Mouse (Mus musculus) T-helper 2 cell (primary cell): ENCODE results near the gene Cic.

Experiments
- in situ Hi-C: fragments of 300-600 bp; cut with MboI, MseI; formaldehyde crosslinking; loops from one replicate; pipeline ENCODE4 v1.15.1; 2025; ENCODE audit warnings: high pct_unique_total_duplicates

The Cic gene

DNA sequence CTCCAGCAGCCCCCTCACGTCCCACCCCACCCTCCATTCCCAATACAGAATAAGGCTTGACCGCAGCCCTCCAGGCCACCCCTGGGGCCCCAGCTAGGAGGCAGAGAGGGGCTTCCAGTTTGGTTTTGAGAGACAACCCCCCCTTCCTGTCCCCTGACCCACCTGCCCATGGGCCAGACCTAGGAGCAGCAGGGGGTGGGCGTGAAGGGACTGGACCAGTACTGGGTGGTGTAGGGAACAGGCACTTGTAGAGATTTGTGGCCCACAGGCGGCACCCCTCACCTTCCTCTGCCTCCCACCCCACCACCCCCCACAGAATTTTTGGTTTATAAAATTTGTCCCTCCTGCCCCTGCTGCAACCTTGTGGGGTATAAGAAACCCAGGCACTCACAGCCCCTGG is 24.1 kb upstream of the Cic start:
- in situ Hi-C loops, result no loop called here

DNA sequence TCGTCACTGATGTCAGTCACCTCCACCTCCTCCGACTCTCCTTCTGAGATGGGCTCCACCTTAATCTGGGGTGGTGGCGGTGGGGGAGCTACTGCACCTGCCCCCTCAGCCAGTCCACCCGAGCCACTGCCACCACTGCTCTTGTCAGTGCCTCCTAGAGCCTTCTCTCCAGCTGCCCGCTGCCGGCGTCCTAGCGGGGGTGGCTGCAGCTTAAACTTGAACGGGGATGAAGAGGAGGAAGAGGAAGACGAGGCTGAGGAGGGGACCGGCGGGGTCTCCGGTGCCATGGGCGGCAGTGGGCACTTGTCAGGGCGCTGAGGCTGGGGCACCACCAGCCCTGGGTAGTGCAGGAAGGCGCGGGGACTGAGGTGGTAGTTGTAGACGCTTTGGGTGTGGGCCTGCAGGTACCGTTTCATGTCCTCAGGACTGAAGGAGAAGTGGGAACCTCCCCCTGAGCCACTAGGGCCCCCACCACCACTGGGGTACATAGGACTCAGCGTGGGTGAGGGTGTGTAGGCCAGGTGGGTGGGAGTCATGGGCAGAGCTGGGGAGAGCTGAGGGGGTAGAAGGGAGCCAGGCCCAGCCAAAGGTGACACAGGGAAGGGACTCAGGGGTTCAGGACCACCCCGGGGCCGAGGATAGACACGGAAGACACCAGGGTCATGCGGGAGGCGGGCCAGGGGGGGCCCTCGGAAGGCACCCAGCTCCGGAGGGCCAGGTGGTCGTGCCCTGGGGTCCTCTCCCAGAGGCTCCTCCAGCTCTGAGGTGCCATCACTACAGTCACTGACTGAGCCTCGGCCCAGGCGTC is 22.7 kb upstream of the Cic start:
- in situ Hi-C loops, result no loop called here

DNA sequence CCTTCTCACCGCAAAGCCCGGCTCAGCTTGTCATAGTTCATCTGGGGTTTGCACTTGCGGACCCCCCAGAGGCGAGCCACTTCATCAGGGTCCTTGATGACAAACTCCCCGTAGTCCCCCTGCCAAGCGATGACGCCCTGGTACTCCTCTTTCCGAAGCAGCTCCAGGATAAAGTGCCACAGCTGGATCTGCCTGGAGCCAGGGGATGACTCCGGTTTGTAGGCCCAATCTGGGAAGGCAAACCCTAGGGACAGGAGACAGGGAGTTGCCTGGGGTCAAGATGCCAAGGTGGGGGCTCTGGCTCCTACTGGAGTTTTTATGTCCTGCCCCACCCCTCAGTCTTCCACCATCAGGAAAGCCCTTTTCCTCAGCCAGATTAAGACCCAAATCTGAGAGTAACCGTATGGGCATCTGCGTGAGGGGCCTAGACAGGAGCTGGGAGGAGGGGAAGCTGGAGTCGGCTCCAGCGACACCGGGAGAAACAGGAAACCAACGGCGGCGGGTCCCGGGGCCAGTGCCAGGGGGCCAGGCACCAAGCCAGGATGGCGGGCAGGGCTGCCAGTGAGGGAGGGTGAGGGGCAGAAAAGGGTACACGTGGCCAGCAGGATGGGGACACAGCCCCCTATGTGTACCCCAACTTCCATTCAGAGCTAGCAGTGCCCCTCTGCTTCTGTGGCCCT is 21.3 kb upstream of the Cic start:
- in situ Hi-C loops, result no loop called here

DNA sequence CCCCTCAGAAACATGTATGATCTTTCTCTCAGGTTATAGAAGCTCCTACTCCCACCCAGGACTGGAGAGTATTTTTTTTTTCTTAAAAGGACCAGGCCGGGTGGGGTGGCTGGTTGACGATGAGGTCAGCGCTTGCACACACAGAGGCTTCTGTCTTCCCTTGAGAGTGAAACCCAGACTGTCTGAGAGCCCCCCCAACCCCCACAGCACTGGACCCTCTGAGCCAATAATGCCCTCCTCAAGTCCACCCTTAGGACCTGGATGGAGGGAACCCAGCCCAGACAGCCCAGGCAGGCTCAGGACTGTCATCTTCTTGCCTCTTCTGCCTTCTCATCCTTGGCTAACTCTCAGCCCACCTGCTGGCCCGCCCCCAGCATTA is 20.8 kb upstream of the Cic start:
- in situ Hi-C loops, result no loop called here

DNA sequence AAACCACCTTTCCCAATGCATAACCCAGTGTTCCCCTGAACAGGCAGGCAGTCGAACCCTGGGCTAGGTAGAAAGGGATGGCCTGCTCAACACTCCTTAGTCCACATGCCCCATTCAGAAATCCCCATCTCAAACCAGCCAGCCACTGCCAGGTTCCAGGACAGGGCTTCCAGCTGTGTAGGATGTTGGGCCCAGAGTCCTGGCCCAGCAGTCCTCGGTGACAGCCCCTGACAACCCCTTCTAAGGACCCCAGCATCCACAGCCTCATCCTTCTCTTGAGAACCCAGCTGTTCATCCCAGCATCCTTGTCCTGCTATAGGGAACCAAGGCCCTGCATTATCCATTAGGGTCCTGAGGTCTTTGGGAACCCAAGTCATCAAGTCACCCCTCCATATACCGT is 20.0 kb upstream of the Cic start:
- in situ Hi-C loops, result no loop called here

DNA sequence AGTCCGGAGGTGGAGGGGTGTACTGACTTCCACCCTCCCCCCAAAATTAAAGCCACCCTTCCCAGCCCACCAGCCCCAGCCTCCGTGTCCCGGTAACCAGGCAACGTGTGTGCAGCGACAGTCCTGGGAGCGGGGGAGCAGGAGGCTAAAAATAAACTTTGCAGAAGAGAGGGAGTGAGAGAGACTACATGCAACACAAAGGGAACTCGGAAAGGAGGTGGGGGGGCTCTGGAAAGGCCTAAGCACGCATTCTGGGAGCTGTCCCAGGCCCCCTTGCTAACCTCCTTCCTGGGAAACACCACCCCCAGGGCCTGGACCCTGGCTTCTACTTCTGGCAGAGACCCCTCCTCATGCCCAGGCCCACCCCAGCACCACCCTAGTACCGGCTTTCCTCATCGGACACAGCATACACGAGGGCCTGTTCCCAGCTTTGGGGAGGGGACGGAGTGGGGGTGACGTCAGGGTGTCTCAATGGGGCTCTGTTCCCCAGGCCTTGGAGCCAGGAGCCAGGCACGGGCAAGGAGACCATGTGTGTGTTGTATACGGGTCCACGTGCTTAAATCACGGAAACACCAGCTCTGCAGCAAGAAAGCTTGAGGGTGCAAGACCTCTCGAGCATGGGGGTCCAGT is 19.4 kb upstream of the Cic start:
- in situ Hi-C loops, result no loop called here

DNA sequence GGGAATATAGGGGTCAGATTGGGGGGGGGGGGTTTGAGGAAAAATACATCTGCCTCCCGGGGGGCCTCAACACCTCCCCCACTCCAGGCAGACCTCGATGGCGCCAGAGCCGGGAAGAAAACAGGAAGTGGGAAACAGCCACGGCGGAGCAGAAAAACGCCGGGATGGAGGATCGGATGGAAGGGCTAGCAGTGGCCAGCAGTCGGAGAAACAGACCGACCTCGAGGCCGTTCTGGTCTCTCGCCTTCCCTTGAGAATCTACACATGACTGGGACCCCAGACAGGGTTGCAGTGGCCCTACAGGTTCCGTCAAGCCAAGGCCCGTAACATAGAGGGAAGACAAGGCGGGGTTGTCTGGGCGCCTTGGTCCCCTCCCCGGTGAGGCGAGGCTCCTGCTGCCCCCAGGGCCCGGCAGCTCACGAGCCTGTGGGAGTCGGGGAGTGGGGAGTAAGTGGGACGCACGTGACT is 18.6 kb upstream of the Cic start:
- in situ Hi-C loops, result no loop called here

DNA sequence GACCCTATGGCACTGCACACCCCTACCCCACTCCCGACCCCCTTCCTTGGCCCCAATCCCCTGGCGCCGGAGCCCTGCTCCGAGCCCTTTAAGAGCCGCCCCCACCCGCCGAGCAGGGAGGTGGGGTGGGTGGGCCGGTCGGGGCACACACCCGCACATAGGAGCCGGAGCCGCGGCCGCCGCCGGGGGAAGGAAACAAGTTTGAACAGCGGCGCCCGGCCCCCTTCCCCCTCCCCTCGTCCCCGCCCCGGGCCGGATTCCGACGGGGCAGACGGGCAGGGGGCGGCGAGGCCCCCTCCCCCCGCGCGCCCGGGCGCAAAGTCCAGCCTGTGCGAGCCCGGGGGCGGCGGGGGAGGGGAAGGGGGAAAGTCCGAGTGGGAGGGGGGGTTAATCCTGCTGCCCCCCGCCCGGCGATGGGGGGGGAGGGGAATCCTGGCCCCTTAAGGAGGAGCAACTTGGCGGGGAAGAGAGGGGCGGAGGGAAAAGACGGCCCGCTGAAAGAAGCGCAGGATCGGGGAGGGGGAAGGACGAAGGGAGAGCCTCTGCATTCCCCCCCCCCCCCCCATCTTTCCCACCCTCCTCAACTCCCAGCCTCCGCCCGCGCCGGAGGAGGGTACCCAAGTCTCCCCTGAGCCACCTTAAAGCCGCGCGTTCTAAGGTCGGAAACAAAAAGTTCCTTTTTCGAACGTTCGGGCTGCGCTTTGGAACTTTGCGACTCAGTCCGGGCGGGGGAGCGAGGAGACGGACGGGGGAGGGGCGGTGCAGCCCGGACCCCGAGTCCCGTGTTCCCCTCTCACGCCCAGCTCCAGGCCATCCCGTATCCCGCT is 18.0 kb upstream of the Cic start:
- in situ Hi-C loops, result no loop called here

DNA sequence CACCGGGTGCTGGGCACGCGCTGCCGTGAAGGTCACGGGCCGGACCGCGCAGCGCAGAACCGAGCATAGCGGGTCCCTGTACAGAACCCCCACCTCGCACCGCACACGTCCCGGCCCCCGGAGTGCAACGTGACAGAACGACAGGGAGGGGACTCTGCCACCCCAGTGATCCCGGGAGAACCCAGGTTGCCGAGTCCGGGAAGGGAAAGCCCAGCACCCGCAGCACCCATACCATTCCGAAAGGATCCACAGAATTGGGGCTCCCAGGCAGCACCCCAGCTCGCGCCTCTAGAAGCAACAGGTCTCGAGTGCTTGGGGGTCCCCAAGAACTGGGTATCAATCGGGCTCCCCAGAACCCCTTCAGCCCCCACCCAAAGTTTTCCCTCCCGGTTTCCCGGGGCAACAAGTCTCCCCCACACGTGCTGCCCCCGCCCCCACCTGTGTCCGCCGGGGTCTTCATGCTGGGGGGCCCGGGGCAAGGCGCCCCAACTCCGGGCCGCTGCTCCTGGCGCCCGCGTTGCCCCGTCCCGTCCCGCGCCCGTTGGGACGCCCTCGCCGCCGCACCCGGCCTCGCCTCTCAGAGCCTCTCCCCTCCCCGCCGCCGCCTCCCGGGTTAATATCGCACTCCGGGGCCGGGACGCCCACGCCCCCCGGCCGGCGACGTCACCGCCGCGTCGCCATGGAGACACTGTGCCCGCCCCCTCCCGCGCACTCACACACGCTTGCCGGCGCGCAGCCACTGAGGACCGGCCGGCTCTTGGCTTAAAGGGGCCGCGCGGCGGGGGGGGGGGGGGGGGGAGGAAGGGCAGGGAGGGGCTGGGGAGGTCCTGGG is 17.1 kb upstream of the Cic start, which contains the start of gene Erf:
Erf (minus strand) TSS at position 621 of the 832 bp plus-strand sequence.
- in situ Hi-C loops, result no loop called here

DNA sequence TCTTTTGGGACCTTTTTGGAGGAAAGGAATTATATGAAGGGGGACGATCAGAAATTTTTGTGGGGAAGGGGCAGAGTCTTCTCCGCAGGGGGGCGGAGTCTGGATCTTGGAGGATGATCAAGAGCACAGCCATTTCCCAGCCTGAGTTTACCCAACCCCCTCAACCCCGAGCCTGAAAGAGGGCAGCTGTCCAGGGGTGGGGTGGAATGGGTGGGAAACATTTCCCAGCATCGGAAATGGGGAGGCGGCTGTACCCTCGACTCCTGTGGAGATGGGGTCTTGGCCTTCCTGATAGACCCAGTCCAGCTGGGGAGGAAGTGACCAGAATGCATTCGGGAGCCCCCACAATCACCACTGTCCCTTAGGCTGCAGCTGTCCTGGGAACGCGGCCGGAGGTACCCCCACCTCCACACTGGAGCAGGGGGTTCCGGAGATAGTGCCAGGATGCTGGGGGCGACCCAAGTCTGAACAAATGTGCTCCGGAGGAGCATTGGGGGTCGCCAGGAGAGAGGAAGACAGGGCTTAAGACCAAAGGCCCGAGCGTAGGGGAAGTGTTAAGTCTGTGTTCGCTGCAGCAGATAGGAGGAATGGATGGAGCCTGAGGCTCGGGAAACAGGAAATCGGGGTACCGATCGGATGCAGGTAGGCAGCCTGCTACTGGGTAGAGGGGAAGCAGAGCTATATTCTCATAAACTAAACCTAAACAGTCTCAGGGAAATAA is 16.3 kb upstream of the Cic start:
- in situ Hi-C loops, result no loop called here

DNA sequence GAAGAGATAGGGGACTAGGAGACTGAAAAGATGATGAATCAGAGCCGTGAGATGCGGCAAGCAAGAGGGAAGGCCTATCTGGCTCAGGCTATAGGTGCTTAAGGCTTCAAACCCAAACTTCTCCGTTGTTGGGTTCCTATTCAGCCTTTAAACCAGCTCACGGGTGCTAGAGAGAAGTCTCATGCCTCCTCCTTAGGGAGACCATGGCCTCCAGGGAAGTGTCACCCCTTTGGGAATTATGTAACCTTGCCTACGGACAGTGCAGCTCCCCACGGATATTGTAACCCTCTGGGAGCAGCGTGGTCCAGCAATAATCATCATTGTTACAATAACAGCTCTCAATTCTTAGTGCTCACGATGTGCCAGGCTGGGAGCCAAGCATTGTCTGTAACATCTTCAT is 15.7 kb upstream of the Cic start:
- in situ Hi-C loops, result no loop called here

DNA sequence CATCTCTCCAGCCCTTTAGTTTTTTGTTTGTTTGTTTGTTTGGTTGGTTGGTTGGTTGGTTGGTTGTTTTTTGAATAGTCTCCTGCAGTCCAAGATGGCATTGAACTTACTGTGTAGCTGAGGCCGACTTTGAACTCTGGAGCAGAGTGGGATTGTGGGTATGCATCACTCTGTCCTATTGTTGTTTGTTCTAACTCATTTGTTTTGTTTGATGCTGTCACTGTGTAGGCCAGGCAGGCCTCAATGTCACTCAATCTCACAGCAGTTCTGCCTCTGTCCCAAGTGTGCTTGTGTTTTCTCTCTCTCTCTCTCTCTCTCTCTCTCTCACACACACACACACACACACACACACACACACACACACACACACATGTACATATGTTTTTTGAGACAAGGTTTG is 5.6 kb upstream of the Cic start:
- in situ Hi-C loops, result no loop called here

DNA sequence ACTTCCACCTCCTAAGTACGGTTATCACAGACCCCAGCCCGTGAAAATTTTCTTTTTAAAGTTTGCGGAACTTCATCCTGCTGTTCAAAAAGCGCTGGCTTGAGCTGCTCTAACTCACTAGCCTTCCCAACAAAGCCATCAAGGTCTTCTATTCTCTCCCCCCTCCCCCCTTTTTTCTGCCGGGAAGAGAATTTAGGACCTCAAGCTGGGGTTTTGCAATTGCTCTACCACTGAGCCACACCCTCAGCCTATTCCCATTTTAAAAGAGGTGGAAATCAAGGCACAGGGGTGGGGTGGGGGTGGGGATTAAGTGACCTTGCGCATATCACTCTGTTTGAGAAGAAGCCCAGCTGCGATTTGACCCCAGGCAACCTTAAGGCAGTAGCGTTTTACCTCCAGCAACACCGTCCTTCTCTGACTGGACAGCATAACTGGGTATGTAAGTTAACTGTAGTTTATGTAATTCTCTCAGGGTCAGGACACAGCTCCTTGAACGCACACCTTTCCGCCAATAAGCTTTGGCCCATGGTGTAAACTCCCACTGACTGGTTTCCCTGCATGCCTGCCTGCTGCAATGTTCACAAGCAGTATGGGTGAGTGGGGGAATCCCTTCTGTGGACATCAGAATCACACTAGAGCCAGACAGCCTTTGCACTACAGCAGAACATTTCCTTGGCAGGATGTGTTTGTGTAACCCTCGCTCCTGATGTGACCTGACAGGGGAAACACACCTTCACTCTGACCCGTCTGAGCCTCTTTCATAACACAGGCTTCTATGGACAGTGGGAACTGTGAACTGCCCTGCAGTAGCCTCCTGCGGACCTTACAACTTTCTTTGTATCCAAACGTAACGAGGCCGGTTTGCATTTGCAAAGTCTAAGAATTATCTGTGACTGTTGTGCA is 3.3 kb upstream of the Cic start:
- in situ Hi-C loops, result no loop called here

DNA sequence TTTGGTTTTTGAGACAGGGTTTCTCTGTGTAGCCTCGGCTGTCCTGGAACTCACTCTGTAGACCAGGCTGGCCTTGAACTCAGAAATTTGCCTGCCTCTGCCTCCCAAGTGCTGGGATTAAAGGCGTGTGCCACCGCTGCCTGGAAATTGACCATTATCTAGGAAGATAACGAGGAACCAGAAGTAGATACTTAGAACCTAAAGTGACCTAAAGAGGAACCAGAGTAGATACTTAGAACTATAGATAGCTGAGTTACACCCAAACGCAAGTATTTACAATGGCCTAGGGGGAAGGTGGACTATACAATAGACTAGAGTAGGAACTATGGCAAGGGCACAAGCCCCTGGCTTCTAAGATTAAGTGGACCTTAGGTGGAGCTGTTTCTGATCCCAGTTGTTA is 1.8 kb upstream of the Cic start:
- in situ Hi-C loops, result loop anchor here (5.0 kb wide), 1 partner anchor 43 kb away; the partner anchor contains the start of genes Dedd2 and Zfp526

DNA sequence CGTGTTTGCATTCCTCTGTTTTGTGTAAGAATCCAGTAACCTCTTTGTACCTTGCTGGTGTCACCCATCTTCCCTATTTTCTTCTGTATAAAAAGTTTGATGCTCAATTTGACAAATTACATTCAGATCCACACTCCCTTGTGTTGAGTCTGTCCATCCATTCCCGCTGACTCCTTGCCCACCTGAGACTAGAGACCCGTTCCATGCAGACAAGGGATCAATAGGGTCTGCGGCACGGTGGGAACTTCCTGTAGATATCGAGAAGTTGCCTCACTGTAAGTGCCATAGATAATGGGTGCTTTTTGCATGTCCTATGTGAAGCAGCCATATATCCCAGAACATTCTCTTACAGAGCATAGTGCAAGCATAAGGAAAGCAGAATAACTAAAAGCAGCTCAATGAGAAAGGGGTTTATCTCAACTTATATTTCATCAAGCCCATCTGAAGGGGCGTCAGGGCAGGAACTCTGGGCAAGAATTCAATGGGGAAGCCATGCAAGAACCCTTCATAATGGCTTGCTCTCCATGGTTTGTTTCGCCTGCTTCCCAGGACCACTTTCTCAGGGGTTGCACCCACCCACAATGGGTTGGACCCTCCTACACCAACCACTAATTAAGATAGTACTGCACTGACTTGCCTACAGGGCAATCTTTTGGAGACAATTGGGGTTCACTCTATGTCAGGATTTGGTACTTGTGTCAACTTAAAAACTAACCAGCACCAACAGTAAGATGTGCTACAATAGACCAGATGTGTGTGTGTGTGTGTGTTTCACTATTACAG is 1.1 kb upstream of the Cic start:
- in situ Hi-C loops, result loop anchor here (5.0 kb wide), 1 partner anchor 44 kb away; the partner anchor contains the start of genes Dedd2 and Zfp526

DNA sequence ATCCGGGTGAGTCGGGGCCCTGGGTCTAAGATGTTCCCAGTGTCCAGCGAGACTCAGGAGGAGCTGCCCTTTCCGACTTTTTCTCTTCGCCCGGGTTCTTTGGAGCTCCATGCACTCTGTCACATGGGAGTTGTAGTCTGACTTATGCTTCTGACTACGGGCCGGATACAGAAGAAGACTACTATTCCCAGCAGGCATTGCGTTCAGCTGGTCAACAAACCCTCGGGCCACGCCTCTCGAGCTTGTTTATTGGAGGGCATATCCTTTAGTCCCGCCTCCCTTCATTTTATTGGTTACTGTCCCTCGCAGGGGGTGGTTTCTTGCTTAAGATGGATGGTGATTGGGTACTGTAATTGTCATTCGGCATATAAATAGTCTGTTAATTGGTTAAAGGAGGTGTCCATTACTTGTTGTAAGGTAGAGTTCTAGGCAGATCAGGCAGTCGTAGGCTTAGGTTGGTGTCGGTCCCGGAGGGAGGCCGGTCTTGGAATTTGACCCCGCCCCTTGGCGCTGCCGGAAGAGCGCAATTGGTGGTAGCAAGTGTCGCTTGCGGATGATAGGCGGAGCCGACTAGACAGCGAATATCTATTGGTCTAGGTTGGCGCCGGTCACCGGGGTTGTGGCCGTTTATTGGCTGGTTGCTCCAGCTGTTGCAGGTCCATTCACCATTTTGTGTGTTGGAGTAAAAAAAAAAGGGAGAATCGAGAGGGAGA is 403 bp downstream of the Cic start:
- in situ Hi-C loops, result loop anchor here (5.0 kb wide), 1 partner anchor 46 kb away; the partner anchor contains the start of genes Dedd2 and Zfp526

DNA sequence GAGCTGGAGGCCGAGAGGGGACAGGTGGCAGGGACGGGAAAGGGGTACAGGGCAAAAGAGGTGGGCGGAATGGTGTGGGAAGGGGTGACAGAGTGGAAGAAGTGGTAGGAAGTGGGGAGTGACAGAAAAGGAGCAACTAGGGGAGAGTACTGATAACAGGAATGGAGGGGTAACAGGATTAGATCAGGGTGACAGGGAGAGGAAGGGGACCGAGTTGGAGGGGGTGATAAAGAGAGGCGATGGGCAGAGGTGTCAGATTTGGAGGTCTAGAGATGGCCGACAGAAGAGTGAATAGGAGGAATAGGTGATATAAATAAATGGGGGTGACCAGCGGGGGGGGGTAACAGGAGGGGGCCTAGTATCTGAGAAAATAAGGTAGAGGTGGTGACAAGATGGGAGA is 1.1 kb downstream of the Cic start:
- in situ Hi-C loops, result loop anchor here (5.0 kb wide), 1 partner anchor 46 kb away; the partner anchor contains the start of genes Dedd2 and Zfp526
